ENCODE assay signal across 16 mouse cellular contexts in the genomic region with DNA sequence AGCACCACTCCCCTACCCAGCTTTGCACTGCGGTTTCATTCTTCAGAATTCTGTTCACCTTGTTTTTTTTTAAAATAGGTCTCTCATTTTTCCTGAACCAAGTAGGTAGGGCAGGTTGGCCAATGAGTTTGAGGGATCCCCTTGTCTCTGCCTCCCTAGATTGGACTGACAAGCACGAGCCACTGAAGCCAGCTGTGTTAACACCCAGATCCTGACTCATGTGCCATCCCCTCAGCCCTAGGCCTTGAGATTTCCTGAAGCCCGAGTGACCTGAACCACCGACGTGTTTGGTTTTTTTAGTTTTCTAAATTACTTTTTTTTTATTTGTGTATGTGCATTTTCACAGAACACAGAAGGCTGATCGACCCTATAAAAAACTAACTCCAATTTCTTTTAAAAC. TPM values are rescaled to one million over a fixed set of nuclear protein-coding genes. Genes with fewer than 3 reads are reported as not detected.
DNase-seq lines count a peak whose midpoint lies in the region.
"Had no signal": no experiment of that assay in that cellular context is flagged by ENCODE, and none has a peak within 500 bp of the region (broad histone marks: within the 10 kb centered on the region; RNA-seq: fewer than 3 reads in every experiment).

No protein-coding gene starts in this region.

- peak; percentile 44 to 61 for DNase-seq in adrenal gland, adult (ENCODE audit: inconsistent age in 2 of 2, low spot score in 1 of 2)
- no peak for DNase-seq in adrenal gland, adult 18-20 months (ENCODE audit: low spot score in 2 of 2)
- DNase-seq in adrenal gland, postnatal 10 days = peak; percentile 22
- DNase-seq in adrenal gland, postnatal 4 days (ENCODE audit: low spot score in 2 of 2) = no peak
- peak; percentile 40 to 58 for DNase-seq in adrenal gland, postnatal 36 days
- DNase-seq in layer of hippocampus, adult 18-20 months (ENCODE audit: low spot score in 2 of 2) = no peak
- DNase-seq: B cell, adult 2 months; cerebellum, adult 11 months; cerebellum, adult 18-20 months; cerebellum, adult 8-10 months; cerebellum, adult 9-11 months; cerebellum, postnatal 14 days; cerebellum, postnatal 36 days; embryo, embryonic 11 days had no signal

RNA-seq across cellular contexts. Expression of gene Gnb5, which starts 10.7 kb away (rescaled TPM):
- 10 to 100 TPM; 46.8 to 66.4 TPM for total RNA-seq in adrenal gland, adult 18-20 months (2021)
- total RNA-seq in adrenal gland, postnatal 10 days (2021) = 10 to 100 TPM; 29.1 to 32.4 TPM
- total RNA-seq in adrenal gland, postnatal 4 days (2021) = 10 to 100 TPM; 33.8 to 37.2 TPM
- 10 to 100 TPM; 48.8 to 52.4 TPM for total RNA-seq in adrenal gland, postnatal 36 days (2021)
- 100 to 1,000 TPM; 130 to 135 TPM for total RNA-seq in layer of hippocampus, adult 18-20 months (2021)

RNA-seq across cellular contexts. Expression of gene Bcl2l10, which starts 30.8 kb away (rescaled TPM):
- total RNA-seq in adrenal gland, adult 18-20 months (2021) = under 1 TPM in 1 of 2 experiments, not detected in 1; 0.99 TPM
- total RNA-seq in adrenal gland, postnatal 10 days (2021) = under 1 TPM in 1 of 2 experiments, not detected in 1; 0.33 TPM
- total RNA-seq in adrenal gland, postnatal 4 days (2021) = under 1 TPM in 1 of 2 experiments, not detected in 1; 0.25 TPM
- total RNA-seq in adrenal gland, postnatal 36 days (2021) = under 1 TPM in 1 of 2 experiments, not detected in 1; 0.83 TPM
- not detected for total RNA-seq in layer of hippocampus, adult 18-20 months (2021)
- total RNA-seq: CH12.LX; common myeloid progenitor, adult 5-6 weeks had no signal

Comparison
In these comparisons a context has a peak if more than half of its experiments do, and no peak if none do; other contexts are left out.
1. DNase-seq: peak in adrenal gland, adult (2 of 2), adrenal gland, postnatal 10 days (single experiment) and adrenal gland, postnatal 36 days (2 of 2); none in adrenal gland, adult 18-20 months (0 of 2), adrenal gland, postnatal 4 days (0 of 2) and layer of hippocampus, adult 18-20 months (0 of 2).